Mouse (Mus musculus): Measurements from ENCODE around the gene Pik3ca. TPM values are rescaled to one million over a fixed set of nuclear protein-coding genes. Genes with fewer than 3 reads are reported as not detected.

Gene Pik3ca
- polyA plus RNA-seq, 1 experiment from 2014 or later = 15.5 TPM

- Histone ChIP-seq H3K4me1 (ENCODE audit: control insufficient read depth, insufficient read depth, low read length) (no peaks in the 10 kb centered on the region), H3K27ac (replicated peaks; ENCODE audit: low read depth, low read length) (no peak overlapping the region), H3K36me3 (ENCODE audit: control insufficient read depth, insufficient read depth, low read length) (no peaks in the 10 kb centered on the region), H3K27me3 (replicated peaks; ENCODE audit: control insufficient read depth, insufficient read depth, low read length) (no peaks in the 10 kb centered on the region), H3K9ac (ENCODE audit: low read depth, low read length) (no peak overlapping the region), H3K9me3 (ENCODE audit: control insufficient read depth, low read length) (no peaks in the 10 kb centered on the region), H3K4me2 (ENCODE audit: low read depth, low read length) (no peak overlapping the region), H3K4me3 (ENCODE audit: low read depth, low read length) (no peak overlapping the region)
- ATAC-seq (ENCODE audit: low read depth) (no peak), DNase-seq (ENCODE audit: low spot score) (peak; percentile 6)
- 71% methylated on average over 7 of the region's 7 CpGs for WGBS
These were observed 25.5 kb upstream of the Pik3ca start for GRCm38 (mm10) chr3:32371957-32372356.

GRCm38 (mm10) chr3:32372470-32372869, 25.0 kb upstream of the Pik3ca start:
- Histone ChIP-seq H3K9ac (ENCODE audit: low read depth, low read length) (no peak overlapping the region), H3K4me1 (ENCODE audit: control insufficient read depth, insufficient read depth, low read length) (no peaks in the 10 kb centered on the region), H3K27ac (replicated peaks; ENCODE audit: low read depth, low read length) (no peak overlapping the region), H3K4me2 (ENCODE audit: low read depth, low read length) (no peak overlapping the region), H3K9me3 (ENCODE audit: control insufficient read depth, low read length) (no peaks in the 10 kb centered on the region), H3K36me3 (ENCODE audit: control insufficient read depth, insufficient read depth, low read length) (no peaks in the 10 kb centered on the region), H3K27me3 (replicated peaks; ENCODE audit: control insufficient read depth, insufficient read depth, low read length) (no peaks in the 10 kb centered on the region), H3K4me3 (ENCODE audit: low read depth, low read length) (no peak overlapping the region)
- no peak for DNase-seq (ENCODE audit: low spot score)
- 83% methylated on average over 8 of the region's 8 CpGs for WGBS
- no peak for ATAC-seq (ENCODE audit: low read depth)

- Histone ChIP-seq H3K36me3 (ENCODE audit: control insufficient read depth, insufficient read depth, low read length) (no peaks in the 10 kb centered on the region), H3K9ac (ENCODE audit: low read depth, low read length) (no peak overlapping the region), H3K27me3 (replicated peaks; ENCODE audit: control insufficient read depth, insufficient read depth, low read length) (no peaks in the 10 kb centered on the region), H3K4me3 (ENCODE audit: low read depth, low read length) (no peak overlapping the region), H3K4me1 (ENCODE audit: control insufficient read depth, insufficient read depth, low read length) (no peaks in the 10 kb centered on the region), H3K27ac (replicated peaks; ENCODE audit: low read depth, low read length) (no peak overlapping the region), H3K9me3 (ENCODE audit: control insufficient read depth, low read length) (no peaks in the 10 kb centered on the region), H3K4me2 (ENCODE audit: low read depth, low read length) (no peak overlapping the region)
- 81% methylated on average over 6 of the region's 6 CpGs for WGBS
- DNase-seq (ENCODE audit: low spot score) (no peak), ATAC-seq (ENCODE audit: low read depth) (no peak)
These were observed 24.2 kb upstream of the Pik3ca start for GRCm38 (mm10) chr3:32373236-32373635.

GRCm38 (mm10) chr3:32379891-32380290, 17.6 kb upstream of the Pik3ca start:
- no peaks in the 10 kb centered on the region for H3K4me1 ChIP-seq (ENCODE audit: control insufficient read depth, insufficient read depth, low read length)
- no peaks in the 10 kb centered on the region for H3K9me3 ChIP-seq (ENCODE audit: control insufficient read depth, low read length)
- H3K27ac ChIP-seq (replicated peaks; ENCODE audit: low read depth, low read length) = no peak overlapping the region
- H3K4me3 ChIP-seq (ENCODE audit: low read depth, low read length) = no peak overlapping the region
- WGBS = 23% methylated on average over 2 of the region's 2 CpGs
- no peaks in the 10 kb centered on the region for H3K36me3 ChIP-seq (ENCODE audit: control insufficient read depth, insufficient read depth, low read length)
- ATAC-seq (ENCODE audit: low read depth) (no peak), DNase-seq (ENCODE audit: low spot score) (no peak)
- H3K27me3 ChIP-seq (replicated peaks; ENCODE audit: control insufficient read depth, insufficient read depth, low read length) = no peaks in the 10 kb centered on the region
- H3K9ac ChIP-seq (ENCODE audit: low read depth, low read length) = no peak overlapping the region
- H3K4me2 ChIP-seq (ENCODE audit: low read depth, low read length) = no peak overlapping the region

- H3K27me3 ChIP-seq (replicated peaks; ENCODE audit: control insufficient read depth, insufficient read depth, low read length) = no peaks in the 10 kb centered on the region
- H3K4me3 ChIP-seq (ENCODE audit: low read depth, low read length) = no peak overlapping the region
- ATAC-seq (ENCODE audit: low read depth) (no peak), DNase-seq (ENCODE audit: low spot score) (no peak)
- H3K36me3 ChIP-seq (ENCODE audit: control insufficient read depth, insufficient read depth, low read length) = no peaks in the 10 kb centered on the region
- no peak overlapping the region for H3K27ac ChIP-seq (replicated peaks; ENCODE audit: low read depth, low read length)
- H3K9ac ChIP-seq (ENCODE audit: low read depth, low read length) = no peak overlapping the region
- H3K9me3 ChIP-seq (ENCODE audit: control insufficient read depth, low read length) = no peaks in the 10 kb centered on the region
- 78% methylated on average over 3 of the region's 3 CpGs for WGBS
- H3K4me1 ChIP-seq (ENCODE audit: control insufficient read depth, insufficient read depth, low read length) = no peaks in the 10 kb centered on the region
- H3K4me2 ChIP-seq (ENCODE audit: low read depth, low read length) = no peak overlapping the region
These were observed 15.9 kb upstream of the Pik3ca start for GRCm38 (mm10) chr3:32381556-32381955.

- no peaks in the 10 kb centered on the region for H3K36me3 ChIP-seq (ENCODE audit: control insufficient read depth, insufficient read depth, low read length)
- H3K27me3 ChIP-seq (replicated peaks; ENCODE audit: control insufficient read depth, insufficient read depth, low read length) = no peaks in the 10 kb centered on the region
- ATAC-seq (ENCODE audit: low read depth) (no peak), DNase-seq (ENCODE audit: low spot score) (no peak)
- no peak overlapping the region for H3K9ac ChIP-seq (ENCODE audit: low read depth, low read length)
- H3K4me2 ChIP-seq (ENCODE audit: low read depth, low read length) = no peak overlapping the region
- H3K4me3 ChIP-seq (ENCODE audit: low read depth, low read length) = no peak overlapping the region
- no peaks in the 10 kb centered on the region for H3K9me3 ChIP-seq (ENCODE audit: control insufficient read depth, low read length)
- no peaks in the 10 kb centered on the region for H3K4me1 ChIP-seq (ENCODE audit: control insufficient read depth, insufficient read depth, low read length)
- 78% methylated on average over 4 of the region's 4 CpGs for WGBS
- no peak overlapping the region for H3K27ac ChIP-seq (replicated peaks; ENCODE audit: low read depth, low read length)
These were observed 4.6 kb upstream of the Pik3ca start for GRCm38 (mm10) chr3:32392841-32393240.

GRCm38 (mm10) chr3:32393986-32394385, 3.5 kb upstream of the Pik3ca start:
- DNase-seq (ENCODE audit: low spot score) (no peak), ATAC-seq (ENCODE audit: low read depth) (no peak)
- Histone ChIP-seq H3K27ac (replicated peaks; ENCODE audit: low read depth, low read length) (no peak overlapping the region), H3K9me3 (ENCODE audit: control insufficient read depth, low read length) (no peaks in the 10 kb centered on the region), H3K9ac (ENCODE audit: low read depth, low read length) (no peak overlapping the region), H3K27me3 (replicated peaks; ENCODE audit: control insufficient read depth, insufficient read depth, low read length) (no peaks in the 10 kb centered on the region), H3K4me2 (ENCODE audit: low read depth, low read length) (no peak overlapping the region), H3K36me3 (ENCODE audit: control insufficient read depth, insufficient read depth, low read length) (no peaks in the 10 kb centered on the region), H3K4me3 (ENCODE audit: low read depth, low read length) (no peak overlapping the region), H3K4me1 (ENCODE audit: control insufficient read depth, insufficient read depth, low read length) (peaks cover 7% of the 10 kb centered on the region)
- WGBS = 79% methylated on average over 8 of the region's 8 CpGs

- H3K9me3 ChIP-seq (ENCODE audit: control insufficient read depth, low read length) = no peaks in the 10 kb centered on the region
- H3K4me2 ChIP-seq (ENCODE audit: low read depth, low read length) = peak overlapping the region; percentile 87
- DNase-seq (ENCODE audit: low spot score) = peak; percentile 50
- no peaks in the 10 kb centered on the region for H3K36me3 ChIP-seq (ENCODE audit: control insufficient read depth, insufficient read depth, low read length)
- H3K4me1 ChIP-seq (ENCODE audit: control insufficient read depth, insufficient read depth, low read length) = peaks cover 24% of the 10 kb centered on the region
- ATAC-seq (ENCODE audit: low read depth) = no peak
- no peaks in the 10 kb centered on the region for H3K27me3 ChIP-seq (replicated peaks; ENCODE audit: control insufficient read depth, insufficient read depth, low read length)
- peak overlapping the region; percentile 67 for H3K9ac ChIP-seq (ENCODE audit: low read depth, low read length)
- peak overlapping the region; percentile 84 for H3K4me3 ChIP-seq (ENCODE audit: low read depth, low read length)
- peak overlapping the region; percentile 99 for H3K27ac ChIP-seq (replicated peaks; ENCODE audit: low read depth, low read length)
- 19% methylated on average over 23 of the region's 24 CpGs for WGBS
These were observed 1.5 kb upstream of the Pik3ca start for GRCm38 (mm10) chr3:32395771-32396551.
